Mouse (Mus musculus): ENCODE measurements around the gene Sec16a.

DNA sequence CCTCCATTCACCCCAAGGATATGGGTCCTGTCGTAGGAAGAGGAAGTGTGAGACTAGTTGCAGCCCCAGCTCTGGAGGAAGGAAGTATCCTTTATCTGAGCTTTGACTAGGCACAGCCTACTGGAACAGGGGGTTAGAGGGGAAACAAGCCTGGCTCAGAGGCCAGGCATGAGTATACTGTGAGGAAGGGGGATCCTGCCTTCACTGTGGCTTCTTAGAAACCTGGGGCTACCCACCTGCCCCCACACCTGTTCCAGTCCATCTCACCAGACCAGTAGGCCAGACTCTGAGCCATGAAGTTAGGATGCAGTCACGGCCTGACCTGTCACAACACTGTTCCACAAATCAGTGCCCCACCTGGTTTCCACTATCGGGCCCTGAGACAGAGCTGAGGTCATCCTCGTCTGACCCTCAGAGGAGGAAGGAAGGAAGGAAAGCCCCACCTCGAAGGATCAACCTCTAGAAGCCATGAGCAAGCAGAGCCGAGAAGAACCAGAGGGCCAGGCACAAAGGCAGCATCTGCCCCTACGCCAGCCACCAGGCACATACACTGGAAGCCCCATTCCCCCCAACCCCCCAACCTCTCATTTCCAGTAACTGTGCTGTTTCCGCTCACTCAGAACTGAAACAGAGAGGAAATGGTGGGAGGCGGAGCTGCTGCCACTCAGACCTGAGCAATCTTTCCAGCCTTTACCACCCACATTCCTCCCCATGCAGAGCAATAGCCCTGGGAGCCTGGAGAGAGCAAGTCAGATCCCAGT lies 48.2 kb upstream of the Sec16a start:
- no peak for TF ChIP-seq POLR2A (IDR thresholded peaks at IDR 0.05; ENCODE audit: borderline replicate concordance, extremely low read depth, insufficient read depth, insufficient read length, poor library complexity, severe bottlenecking)
- TF ChIP-seq CTCF (IDR thresholded peaks at IDR 0.05; ENCODE audit: borderline replicate concordance, extremely low read depth, insufficient read depth, insufficient read length): no peak

Data from brain, embryonic 14.5 days (tissue).